Mouse (Mus musculus) ES-Bruce4 (cell line): ENCODE data around the gene Fnbp4. TPM values are rescaled to one million over a fixed set of nuclear protein-coding genes. Genes with fewer than 3 reads are reported as not detected.

Source experiments
- H3K27ac ChIP-seq: 2 replicates; pipeline ENCODE4 v1.5.1; 2012; ENCODE audit warnings: low read length, inconsistent platforms; ENCODE audit not compliant: insufficient read depth
- H3K27me3 ChIP-seq: 2 replicates; pipeline ENCODE4 v1.6.1; 2012; ENCODE audit warnings: mild to moderate bottlenecking, low read length, inconsistent platforms; ENCODE audit not compliant: control insufficient read depth, poor library complexity, insufficient read depth, severe bottlenecking
- H3K36me3 ChIP-seq: 2 replicates; pipeline ENCODE4 v1.6.1; 2012; ENCODE audit warnings: inconsistent platforms, mild to moderate bottlenecking, low read length, moderate library complexity; ENCODE audit not compliant: control insufficient read depth, poor library complexity, insufficient read depth, severe bottlenecking
- H3K4me1 ChIP-seq: one replicate; pipeline ENCODE4 v1.8.1; 2011; ENCODE audit warnings: low read length; ENCODE audit not compliant: control insufficient read depth, insufficient read depth
- H3K4me3 ChIP-seq: 2 replicates; pipeline ENCODE4 v1.5.1; 2011; ENCODE audit warnings: low read depth, mild to moderate bottlenecking, low read length
- H3K9ac ChIP-seq: 2 replicates; pipeline ENCODE4 v1.6.1; 2012; ENCODE audit warnings: low read depth, mild to moderate bottlenecking, inconsistent platforms; ENCODE audit not compliant: poor library complexity, severe bottlenecking
- H3K9me3 ChIP-seq: replicated peaks from 2 replicates; pipeline ENCODE4 v1.6.1; 2012; ENCODE audit warnings: mild to moderate bottlenecking, low read length, inconsistent platforms; ENCODE audit not compliant: control insufficient read depth, poor library complexity, insufficient read depth, severe bottlenecking
- CTCF ChIP-seq: IDR thresholded peaks from one replicate; pipeline ENCODE4 v1.8.1; 2011; ENCODE audit warnings: low read depth, low read length
- EP300 ChIP-seq: IDR thresholded peaks from 2 replicates; pipeline ENCODE4 v1.6.1; 2011; ENCODE audit warnings: low read depth, low read length; ENCODE audit not compliant: insufficient read depth
- POLR2A ChIP-seq: IDR thresholded peaks from one replicate; pipeline ENCODE4 v1.8.1; 2011; ENCODE audit warnings: low read length; ENCODE audit not compliant: insufficient read depth
- polyA plus RNA-seq: library from polyadenylated mRNA; stranded (reverse); fragments of >200 nt; gene quantifications from 2 replicates; pipeline ENCODE4 v1.2.4, GENCODE M21; 2011; ENCODE audit warnings: low read depth; ENCODE audit not compliant: missing spikeins, insufficient read depth, insufficient read length

Fnbp4 gene
- polyA plus RNA-seq, 1 experiment = 146 TPM

DNA sequence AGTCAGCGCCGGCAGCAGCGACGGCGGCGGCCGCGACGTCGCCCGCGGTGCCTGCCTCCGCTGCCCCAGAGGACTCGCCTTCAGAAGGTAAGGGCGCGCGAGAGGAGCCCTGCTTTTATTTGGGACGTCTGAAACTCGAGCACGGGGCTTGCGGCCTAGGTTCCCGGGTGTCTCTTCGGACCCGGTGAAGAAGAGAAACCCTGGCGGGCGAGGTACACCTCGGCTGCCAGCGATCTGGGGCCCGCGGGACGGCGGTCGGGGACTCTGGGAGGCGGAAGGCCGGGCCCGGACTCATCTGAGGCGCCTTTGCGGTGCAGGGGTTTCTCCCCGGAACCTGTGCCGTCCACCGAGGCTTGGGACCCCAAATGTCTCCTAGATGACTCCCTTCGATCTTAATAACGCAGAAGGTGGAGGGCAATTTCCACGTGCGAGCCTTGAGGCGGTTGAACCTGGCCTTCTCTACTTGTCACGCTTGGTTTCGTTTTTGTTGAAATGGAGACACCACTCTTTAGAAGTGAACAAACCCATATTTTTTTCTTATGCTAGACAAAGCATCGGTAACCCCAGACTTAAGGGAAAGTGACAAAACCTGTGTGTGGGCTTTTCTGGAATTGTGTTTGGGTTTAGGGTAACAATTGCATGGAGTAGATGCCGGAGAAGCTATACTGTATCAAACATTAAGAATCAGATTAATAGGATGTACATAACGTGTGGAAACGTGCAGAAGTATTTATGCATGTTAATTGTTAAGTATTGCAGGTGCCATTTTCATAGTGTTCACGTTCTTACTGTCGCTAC lies 769 bp downstream of the Fnbp4 start:
- Histone ChIP-seq H3K4me1 (no peaks in the 10 kb centered on the region), H3K27ac (peak overlapping the region; percentile 78), H3K4me3 (peak overlapping the region; percentile 100), H3K9ac (peak overlapping the region; percentile 94), H3K36me3 (peaks cover 21% of the 10 kb centered on the region), H3K27me3 (no peaks in the 10 kb centered on the region), H3K9me3 (no peaks in the 10 kb centered on the region)
- TF ChIP-seq CTCF (no peak), POLR2A (no peak), EP300 (no peak)

DNA sequence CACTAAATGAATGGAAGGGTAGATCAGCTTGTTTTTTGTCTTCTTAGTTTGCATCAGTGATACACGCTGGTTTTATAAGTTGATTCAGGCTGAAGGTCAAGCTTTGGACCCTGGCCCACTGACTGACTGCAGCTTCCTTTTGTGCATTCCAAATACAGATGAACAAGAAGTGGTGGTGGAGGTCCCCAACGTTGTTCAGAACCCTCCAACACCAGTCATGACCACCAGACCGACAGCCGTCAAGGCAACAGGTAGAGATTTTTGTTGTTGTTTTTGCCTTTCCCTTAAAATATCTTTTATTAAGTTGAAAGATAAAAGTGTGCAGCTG lies 1.3 kb downstream of the Fnbp4 start:
- Histone ChIP-seq H3K9ac (peak overlapping the region; percentile 94), H3K27me3 (no peaks in the 10 kb centered on the region), H3K27ac (no peak overlapping the region), H3K9me3 (no peaks in the 10 kb centered on the region), H3K4me1 (no peaks in the 10 kb centered on the region), H3K36me3 (peaks cover 27% of the 10 kb centered on the region), H3K4me3 (peak overlapping the region; percentile 100)
- no peak for TF ChIP-seq EP300
- no peak for TF ChIP-seq POLR2A
- no peak for TF ChIP-seq CTCF

- Histone ChIP-seq H3K4me3 (peak overlapping the region; percentile 25), H3K9me3 (no peaks in the 10 kb centered on the region), H3K36me3 (peaks cover 30% of the 10 kb centered on the region), H3K9ac (peak overlapping the region; percentile 60; the same call in 1 of the 2 replicates), H3K27ac (no peak overlapping the region), H3K4me1 (no peaks in the 10 kb centered on the region), H3K27me3 (no peaks in the 10 kb centered on the region)
- TF ChIP-seq CTCF (no peak), EP300 (no peak), POLR2A (no peak)
These were observed 2.0 kb downstream of the Fnbp4 start for GRCm38 (mm10) chr2:90747131-90747530.

GRCm38 (mm10) chr2:90749676-90750459 lies 4.7 kb downstream of the Fnbp4 start:
- TF ChIP-seq EP300 (no peak), CTCF (no peak), POLR2A (no peak)
- Histone ChIP-seq H3K4me1 (no peaks in the 10 kb centered on the region), H3K9ac (no peak overlapping the region), H3K27ac (no peak overlapping the region), H3K36me3 (peaks cover 56% of the 10 kb centered on the region), H3K4me3 (no peak overlapping the region), H3K27me3 (no peaks in the 10 kb centered on the region), H3K9me3 (no peaks in the 10 kb centered on the region)

DNA sequence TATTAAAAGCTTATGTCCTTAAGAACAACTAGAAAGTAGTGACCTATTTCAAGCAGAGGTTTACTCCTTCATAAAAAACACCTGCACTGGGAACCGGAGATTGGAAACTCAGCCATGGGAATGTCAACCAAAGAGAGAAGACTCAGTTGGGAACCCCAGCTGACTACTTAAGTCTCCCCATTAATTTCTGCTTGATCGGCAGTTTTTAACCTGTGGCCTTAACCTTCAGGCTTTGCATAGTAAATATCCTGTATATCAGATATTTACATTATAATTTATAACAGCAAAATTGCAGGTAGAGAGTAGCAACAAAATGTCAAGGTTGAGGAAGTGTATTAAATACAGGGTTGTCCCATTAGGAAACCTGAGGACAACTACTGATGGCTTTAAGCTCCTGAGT lies 8.4 kb downstream of the Fnbp4 start:
- H3K9me3 ChIP-seq = no peaks in the 10 kb centered on the region
- no peaks in the 10 kb centered on the region for H3K27me3 ChIP-seq
- H3K4me3 ChIP-seq = no peak overlapping the region
- no peak overlapping the region for H3K27ac ChIP-seq
- TF ChIP-seq CTCF (no peak), POLR2A (no peak), EP300 (no peak)
- no peak overlapping the region for H3K9ac ChIP-seq
- H3K4me1 ChIP-seq = no peaks in the 10 kb centered on the region
- peaks cover 82% of the 10 kb centered on the region for H3K36me3 ChIP-seq

DNA sequence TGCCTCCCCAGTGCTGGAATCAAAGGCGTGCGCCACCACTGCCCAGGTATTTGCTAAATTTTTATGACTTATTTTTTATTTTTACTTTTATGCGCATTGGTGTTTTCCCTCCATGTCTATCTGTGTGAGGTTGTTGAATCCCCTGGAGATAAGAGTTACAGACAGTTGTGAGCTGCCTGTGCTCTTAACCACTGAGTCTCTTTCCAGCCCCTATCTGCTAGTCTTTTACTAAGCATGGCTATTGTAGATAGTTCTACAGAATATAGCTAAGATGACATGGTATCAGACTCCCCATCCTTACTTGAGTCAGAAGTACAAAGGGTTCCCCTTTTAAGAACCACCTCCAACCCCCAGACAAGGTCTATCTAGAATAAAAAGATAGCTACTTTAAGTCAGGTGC lies 9.0 kb downstream of the Fnbp4 start:
- Histone ChIP-seq H3K9ac (no peak overlapping the region), H3K27ac (no peak overlapping the region), H3K27me3 (no peaks in the 10 kb centered on the region), H3K4me1 (no peaks in the 10 kb centered on the region), H3K36me3 (peaks cover 82% of the 10 kb centered on the region), H3K9me3 (no peaks in the 10 kb centered on the region), H3K4me3 (no peak overlapping the region)
- TF ChIP-seq EP300 (no peak), POLR2A (no peak), CTCF (no peak)
